Mouse (Mus musculus): Measurements from ENCODE around the gene Dock6.

DNA sequence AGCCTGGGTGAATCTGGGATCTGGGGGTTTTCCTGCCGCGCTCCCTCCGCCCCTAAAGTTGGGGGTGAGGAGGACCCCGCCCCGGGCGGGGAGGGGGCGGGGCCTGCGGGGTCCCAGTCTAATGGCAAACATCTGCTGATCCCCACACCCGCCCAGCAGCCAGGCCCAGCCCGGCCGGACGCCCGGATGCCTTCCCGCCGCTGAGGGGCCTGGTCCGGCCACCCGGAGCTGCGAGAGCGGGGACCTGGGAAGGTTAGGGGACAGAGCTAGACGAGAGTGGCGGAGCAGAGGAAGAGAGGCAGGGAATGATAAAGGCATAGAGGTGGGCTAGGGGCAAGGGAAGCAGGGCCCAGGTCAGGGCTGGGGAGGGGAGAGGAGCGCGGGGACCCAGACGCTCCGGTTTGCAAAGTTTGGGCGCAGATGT, 54.5 kb downstream of the Dock6 start:
- TF ChIP-seq POLR2A (IDR thresholded peaks at IDR 0.05; ENCODE audit: low read depth, low read length), result no peak
- no peak for TF ChIP-seq EP300 (IDR thresholded peaks at IDR 0.05; ENCODE audit: low read length)
- TF ChIP-seq KAT2A (IDR thresholded peaks at IDR 0.05; ENCODE audit: insufficient replicate concordance, low read length), result no peak
